Mouse (Mus musculus) forelimb bud, embryonic 11.5 days (tissue): ENCODE measurements at regions not wholly inside any gene's neighbourhood (a gene's known extent, or its start where the extent isn't known, plus 50 kb on each side); places are given as distances from the start of the nearest gene placed in this dataset.

Experiments used
- DNase-seq: peaks from one replicate; pipeline ENCODE4 v3.0.0-alpha.2; 2012; ENCODE audit warnings: low read depth, low spot score

DNA sequence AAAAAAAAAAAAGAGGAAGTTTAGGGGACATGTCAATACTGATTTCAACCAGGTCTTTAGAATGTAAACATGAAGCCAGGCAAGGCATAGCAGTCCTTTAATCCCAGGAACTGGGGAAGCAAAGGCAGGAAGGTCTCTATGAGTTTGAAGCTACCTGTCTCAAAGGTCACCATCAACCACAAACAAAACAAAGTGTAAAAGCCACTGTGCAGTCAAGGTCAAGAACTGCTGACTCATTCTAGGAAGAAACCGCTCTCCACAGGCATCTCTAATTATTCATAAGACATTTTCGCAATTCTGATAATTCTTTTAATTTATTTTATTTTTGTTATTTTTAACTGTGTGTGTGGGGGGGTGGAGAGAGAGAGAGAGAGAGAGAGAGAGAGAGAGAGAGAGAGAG lies 364.0 kb downstream of the Cntnap4 start:
- no peak for DNase-seq

DNA sequence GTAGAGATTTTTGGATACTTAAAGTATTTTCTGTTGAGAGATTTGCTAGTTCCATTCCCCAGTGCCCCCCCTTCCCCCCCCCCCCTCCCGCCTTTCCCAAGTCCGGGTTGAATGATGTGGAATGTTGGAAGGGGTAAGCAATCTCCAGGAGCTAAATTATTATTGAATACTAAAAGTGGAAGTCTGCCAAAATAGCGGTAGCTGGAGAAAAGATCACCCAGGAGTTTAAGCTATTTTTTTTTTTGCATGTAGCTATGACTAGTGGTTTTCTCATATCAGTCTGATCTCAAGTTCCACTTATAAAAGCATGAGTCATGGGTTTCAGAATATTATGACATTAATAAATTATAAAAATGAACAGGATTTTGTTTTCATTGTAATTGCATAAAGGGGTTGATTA lies 365.6 kb downstream of the Cntnap4 start:
- DNase-seq = no peak

- no peak for DNase-seq
These were observed 366.3 kb downstream of the Cntnap4 start for GRCm38 (mm10) chr8:112935897-112936719.

DNA sequence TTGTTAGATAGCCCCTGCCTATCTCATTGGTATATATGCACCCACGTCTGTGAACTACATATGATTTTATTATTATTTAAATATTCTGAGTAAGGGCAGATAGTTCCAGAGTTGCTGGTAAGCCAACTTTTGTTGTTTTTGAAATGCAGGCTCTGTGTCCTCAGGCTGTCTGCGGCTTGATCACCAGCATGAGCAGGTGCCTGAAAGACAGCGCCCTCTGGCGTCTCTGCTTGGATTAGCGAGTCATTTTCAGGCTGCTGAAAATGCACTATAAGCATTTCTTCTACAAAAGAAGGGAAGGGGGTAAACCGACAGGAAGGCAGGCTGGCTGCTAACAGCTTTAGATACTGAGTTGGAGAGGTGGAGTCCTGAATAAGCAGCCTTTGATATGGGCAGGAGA lies 402.6 kb downstream of the Cntnap4 start:
- peak; percentile 73 for DNase-seq

- DNase-seq = no peak
These were observed 405.9 kb downstream of the Cntnap4 start for GRCm38 (mm10) chr8:112975734-112976133.

DNA sequence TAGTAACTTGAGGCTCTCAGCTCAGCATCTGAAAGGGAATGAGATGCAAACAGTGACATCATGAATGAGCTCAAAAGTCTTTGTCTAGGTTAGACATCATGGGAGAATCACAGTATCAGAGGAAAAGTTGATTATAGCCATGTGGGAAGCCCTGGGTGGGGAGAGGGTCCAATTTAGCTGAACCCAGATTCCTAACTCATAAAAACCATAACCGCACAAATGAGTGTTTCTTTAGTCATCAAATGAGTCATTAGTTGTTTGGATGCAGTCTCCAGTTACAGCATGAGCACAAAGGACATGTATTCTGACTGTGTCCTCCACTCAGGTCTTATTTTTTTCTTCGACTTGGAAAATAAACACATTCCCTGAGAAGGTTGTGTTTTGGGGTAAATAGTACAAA lies 406.5 kb downstream of the Cntnap4 start:
- no peak for DNase-seq

DNA sequence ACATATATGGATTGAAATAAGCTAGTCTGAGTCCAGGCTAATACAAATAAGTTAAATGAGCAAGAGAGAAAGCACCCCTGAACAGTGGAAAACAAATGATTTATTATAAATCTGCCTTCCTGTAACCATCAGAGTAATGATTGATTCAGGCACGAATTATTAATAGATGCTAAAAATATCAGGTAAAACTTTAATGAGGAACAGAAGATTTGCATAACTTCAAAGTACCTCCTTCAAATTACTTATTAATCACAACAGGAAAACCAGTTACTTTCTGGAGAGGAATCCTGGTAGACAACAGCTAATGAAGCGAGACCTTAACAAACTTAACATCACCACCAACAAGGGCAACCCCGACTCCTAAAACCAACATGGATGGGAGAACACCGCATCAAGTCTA lies 423.9 kb downstream of the Cntnap4 start:
- DNase-seq = no peak

GRCm38 (mm10) chr8:113007356-113007755 lies 437.5 kb downstream of the Cntnap4 start:
- DNase-seq = no peak

DNA sequence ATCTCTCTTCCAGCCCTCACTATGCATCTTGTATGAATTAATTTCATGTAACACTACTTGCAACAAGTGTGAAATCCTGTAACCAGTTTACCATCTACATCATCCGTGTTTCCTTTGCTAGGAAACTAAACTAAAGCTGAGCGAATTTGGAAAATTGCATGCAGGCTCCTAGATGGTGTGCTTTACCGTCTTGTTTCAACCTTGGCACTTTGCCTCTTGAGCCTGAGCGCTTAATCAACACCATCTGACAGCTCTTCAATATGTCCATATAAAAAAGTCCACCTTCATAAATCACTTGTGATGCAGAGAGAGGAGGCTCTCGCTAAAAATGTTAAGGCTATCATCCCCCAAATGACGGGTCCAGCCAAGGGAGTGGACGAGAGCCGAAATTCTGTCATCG lies 459.0 kb downstream of the Cntnap4 start:
- peak; percentile 0 for DNase-seq

- no peak for DNase-seq
These were observed 482.1 kb downstream of the Cntnap4 start for GRCm38 (mm10) chr8:113051770-113052473.

GRCm38 (mm10) chr8:113065246-113066169 lies 495.7 kb downstream of the Cntnap4 start:
- DNase-seq = no peak

DNA sequence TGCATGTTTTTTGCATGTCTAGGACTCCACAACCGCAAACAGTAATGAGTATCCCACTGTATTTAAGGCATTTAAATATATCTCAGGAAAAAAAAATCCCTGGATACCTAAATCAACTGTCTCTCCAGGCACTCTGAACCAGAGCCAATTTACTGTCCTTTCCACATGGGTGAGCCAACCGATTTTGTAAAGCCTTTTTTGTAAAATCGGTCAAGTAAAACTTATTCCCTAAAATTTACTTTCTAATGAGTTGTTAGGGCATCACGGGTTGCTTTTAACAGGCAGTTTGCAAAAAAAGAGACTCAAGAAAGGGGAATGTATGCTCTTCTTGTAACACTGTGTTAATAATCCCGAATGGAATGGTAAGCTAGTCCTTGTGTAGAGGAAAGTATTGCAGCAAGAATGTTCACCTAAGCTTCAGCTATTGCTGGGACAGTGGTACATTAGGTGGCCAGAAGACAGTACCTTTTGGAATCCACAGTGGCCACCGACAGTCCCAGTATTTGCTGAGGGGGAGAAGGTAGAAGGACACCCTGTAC lies 496.4 kb downstream of the Cntnap4 start:
- no peak for DNase-seq

GRCm38 (mm10) chr8:113083976-113084375 lies 514.1 kb downstream of the Cntnap4 start:
- DNase-seq = no peak

GRCm38 (mm10) chr8:113087586-113087985 lies 517.7 kb downstream of the Cntnap4 start:
- no peak for DNase-seq

GRCm38 (mm10) chr8:113111665-113112064 lies 523.7 kb upstream of the Mon1b start:
- no peak for DNase-seq

- DNase-seq = peak; percentile 11
These were observed 521.2 kb upstream of the Mon1b start for GRCm38 (mm10) chr8:113114165-113114700.

DNA sequence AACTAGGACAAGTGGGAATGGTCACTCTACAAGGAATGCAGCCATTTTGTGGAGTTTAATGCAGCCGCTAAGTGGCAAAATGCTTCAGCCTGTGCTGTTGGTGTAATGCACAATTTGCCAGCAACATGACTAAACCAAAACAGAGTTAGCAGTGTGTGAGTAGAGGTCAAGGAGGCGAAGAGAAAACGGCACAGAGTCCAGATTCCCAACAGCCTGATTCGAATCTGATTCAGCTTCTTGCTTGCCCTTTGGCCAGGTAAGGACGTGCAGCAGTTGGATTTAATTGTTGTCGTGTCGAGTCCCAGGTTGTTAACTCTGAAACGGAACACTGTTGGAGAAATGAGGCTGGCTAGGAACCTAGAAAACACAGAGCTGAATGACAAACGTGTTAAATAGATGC lies 518.1 kb upstream of the Mon1b start:
- no peak for DNase-seq

- no peak for DNase-seq
These were observed 509.8 kb upstream of the Mon1b start for GRCm38 (mm10) chr8:113125586-113125985.

GRCm38 (mm10) chr8:113137361-113137760 lies 498.0 kb upstream of the Mon1b start:
- DNase-seq = no peak

GRCm38 (mm10) chr8:113140021-113140420 lies 495.4 kb upstream of the Mon1b start:
- no peak for DNase-seq

- DNase-seq = no peak
These were observed 494.3 kb upstream of the Mon1b start for GRCm38 (mm10) chr8:113141131-113141530.
